Mouse (Mus musculus): ENCODE data around the gene Rap1gap. TPM values are rescaled to one million over a fixed set of nuclear protein-coding genes. Genes with fewer than 3 reads are reported as not detected.

The Rap1gap gene
- total RNA-seq, 4 experiments from 2014 or later, result 253 to 279 (median 259) TPM

GRCm38 (mm10) chr4:137687234-137687825 is 22.8 kb downstream of the Rap1gap start:
- DNase-seq (ENCODE audit: low spot score in 2 of 2), result no peak

- DNase-seq (ENCODE audit: low spot score in 2 of 2), result peak in 1 of 2 experiments; percentile 50
These were observed 27.8 kb downstream of the Rap1gap start for GRCm38 (mm10) chr4:137692107-137692902.

GRCm38 (mm10) chr4:137695300-137695699 is 30.8 kb downstream of the Rap1gap start:
- no peak for DNase-seq (ENCODE audit: low spot score in 2 of 2)

- no peak for DNase-seq (ENCODE audit: low spot score in 2 of 2)
These were observed 31.4 kb downstream of the Rap1gap start for GRCm38 (mm10) chr4:137695900-137696299.

- no peak for DNase-seq (ENCODE audit: low spot score in 2 of 2)
These were observed 32.8 kb downstream of the Rap1gap start for GRCm38 (mm10) chr4:137697156-137697885.

- no peak for DNase-seq (ENCODE audit: low spot score in 2 of 2)
These were observed 33.8 kb downstream of the Rap1gap start for GRCm38 (mm10) chr4:137698076-137698985.

- DNase-seq (ENCODE audit: low spot score in 2 of 2), result no peak
These were observed 35.0 kb downstream of the Rap1gap start for GRCm38 (mm10) chr4:137699264-137700211.

GRCm38 (mm10) chr4:137700960-137701359 is 36.4 kb downstream of the Rap1gap start:
- DNase-seq (ENCODE audit: low spot score in 2 of 2), result no peak

GRCm38 (mm10) chr4:137703077-137703476 is 38.6 kb downstream of the Rap1gap start:
- no peak for DNase-seq (ENCODE audit: low spot score in 2 of 2)

- DNase-seq (ENCODE audit: low spot score in 2 of 2), result no peak
These were observed 40.0 kb downstream of the Rap1gap start for GRCm38 (mm10) chr4:137704561-137704960.

- no peak for DNase-seq (ENCODE audit: low spot score in 2 of 2)
These were observed 40.9 kb downstream of the Rap1gap start for GRCm38 (mm10) chr4:137705379-137705778.

- no peak for DNase-seq (ENCODE audit: low spot score in 2 of 2)
These were observed 42.0 kb downstream of the Rap1gap start for GRCm38 (mm10) chr4:137706510-137706909.

- peak in 1 of 2 experiments; percentile 60 for DNase-seq (ENCODE audit: low spot score in 2 of 2)
These were observed 42.9 kb downstream of the Rap1gap start for GRCm38 (mm10) chr4:137707216-137707990.

- DNase-seq (ENCODE audit: low spot score in 2 of 2), result no peak
These were observed 48.4 kb downstream of the Rap1gap start for GRCm38 (mm10) chr4:137712963-137713362.

GRCm38 (mm10) chr4:137714020-137714624 is 49.6 kb downstream of the Rap1gap start:
- no peak for DNase-seq (ENCODE audit: low spot score in 2 of 2)

GRCm38 (mm10) chr4:137717005-137717404 is 52.5 kb downstream of the Rap1gap start:
- no peak for DNase-seq (ENCODE audit: low spot score in 2 of 2)

- DNase-seq (ENCODE audit: low spot score in 2 of 2), result no peak
These were observed 53.1 kb downstream of the Rap1gap start for GRCm38 (mm10) chr4:137717671-137718070.

- DNase-seq (ENCODE audit: low spot score in 2 of 2), result no peak
These were observed 55.0 kb downstream of the Rap1gap start for GRCm38 (mm10) chr4:137719378-137720077.

All from layer of hippocampus, adult 8-10 months (tissue).